Mouse (Mus musculus) MN1 (cell line): ENCODE data around the gene Slc25a47.

Experiments
- DNase-seq: peaks from one replicate; pipeline ENCODE4 v3.0.0-alpha.2; 2016; ENCODE audit warnings: low spot score

Slc25a47 gene

DNA sequence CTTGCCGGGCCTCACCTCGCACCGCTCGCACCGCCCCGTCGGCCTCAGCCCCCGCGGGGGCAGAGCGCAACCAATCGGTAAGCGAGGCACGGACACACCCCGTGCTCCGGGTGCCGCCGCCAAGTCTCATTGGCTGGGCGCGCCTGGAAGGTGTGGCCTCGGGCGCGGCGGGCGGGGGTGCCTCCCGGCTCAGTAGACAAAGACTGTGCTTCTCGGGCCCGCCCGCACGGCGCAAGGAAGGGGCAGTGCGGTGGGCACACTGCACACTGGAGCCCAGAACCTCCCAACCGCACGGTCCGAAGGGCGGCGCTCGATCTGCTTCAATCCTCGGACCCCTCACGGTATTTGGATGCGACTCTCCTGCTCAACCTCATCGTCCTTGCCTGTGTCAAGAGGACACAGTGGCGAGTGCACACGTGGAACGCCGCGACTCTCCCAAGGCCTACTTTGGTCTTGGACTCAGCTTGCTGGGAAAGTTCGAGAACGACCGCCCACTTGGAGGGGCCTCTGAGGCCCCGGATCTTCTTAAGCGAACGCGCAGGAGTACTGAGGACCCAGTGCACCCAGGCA lies at the start of gene Slc25a47, which contains the start of gene Slc25a29:
TSS of gene Slc25a47 (plus strand) at position 207 of the 570 bp plus-strand sequence.
TSS of gene Slc25a29 (minus strand) at position 44 of the 570 bp plus-strand sequence.
- peak; percentile 90 for DNase-seq

DNA sequence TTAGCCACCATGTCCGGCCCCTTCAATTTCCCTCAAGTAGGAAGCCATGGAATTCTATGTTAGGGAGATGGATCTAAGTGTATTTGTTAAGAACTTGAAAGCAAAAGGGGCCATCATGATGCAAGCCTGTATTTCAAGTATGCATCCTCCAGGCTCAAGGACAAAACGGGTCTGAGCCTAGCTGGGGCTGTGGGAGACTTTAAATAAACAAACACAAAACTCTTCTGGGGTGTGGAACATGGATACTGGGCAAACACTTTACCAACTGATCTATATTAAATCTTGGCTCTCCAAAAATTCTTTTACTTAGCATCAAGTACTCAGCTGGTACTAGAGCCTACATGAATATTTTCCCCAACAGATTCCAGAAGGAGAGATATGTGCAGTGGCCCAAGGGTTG lies 48.5 kb upstream of the Slc25a47 start:
- DNase-seq, result no peak

DNA sequence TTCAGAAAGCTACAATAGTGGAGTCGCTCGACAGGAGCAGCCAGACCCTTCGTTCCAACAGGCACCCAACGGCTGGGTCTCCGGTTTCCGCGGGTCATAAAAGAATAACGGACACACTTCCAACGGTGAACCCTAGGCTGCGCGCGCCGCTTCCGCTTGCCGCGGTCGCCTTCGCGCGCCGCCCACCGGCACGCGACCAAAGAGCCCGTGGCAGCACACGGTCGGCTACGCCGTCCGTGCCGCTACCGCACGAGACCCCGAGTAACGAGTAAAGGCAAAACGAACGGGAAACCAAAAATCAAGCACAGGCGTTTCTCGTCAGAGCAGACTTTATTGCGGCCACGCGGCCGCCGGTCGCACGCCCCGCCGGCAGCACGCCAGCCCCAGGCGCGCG lies 43.7 kb upstream of the Slc25a47 start:
- DNase-seq, result peak; percentile 76

DNA sequence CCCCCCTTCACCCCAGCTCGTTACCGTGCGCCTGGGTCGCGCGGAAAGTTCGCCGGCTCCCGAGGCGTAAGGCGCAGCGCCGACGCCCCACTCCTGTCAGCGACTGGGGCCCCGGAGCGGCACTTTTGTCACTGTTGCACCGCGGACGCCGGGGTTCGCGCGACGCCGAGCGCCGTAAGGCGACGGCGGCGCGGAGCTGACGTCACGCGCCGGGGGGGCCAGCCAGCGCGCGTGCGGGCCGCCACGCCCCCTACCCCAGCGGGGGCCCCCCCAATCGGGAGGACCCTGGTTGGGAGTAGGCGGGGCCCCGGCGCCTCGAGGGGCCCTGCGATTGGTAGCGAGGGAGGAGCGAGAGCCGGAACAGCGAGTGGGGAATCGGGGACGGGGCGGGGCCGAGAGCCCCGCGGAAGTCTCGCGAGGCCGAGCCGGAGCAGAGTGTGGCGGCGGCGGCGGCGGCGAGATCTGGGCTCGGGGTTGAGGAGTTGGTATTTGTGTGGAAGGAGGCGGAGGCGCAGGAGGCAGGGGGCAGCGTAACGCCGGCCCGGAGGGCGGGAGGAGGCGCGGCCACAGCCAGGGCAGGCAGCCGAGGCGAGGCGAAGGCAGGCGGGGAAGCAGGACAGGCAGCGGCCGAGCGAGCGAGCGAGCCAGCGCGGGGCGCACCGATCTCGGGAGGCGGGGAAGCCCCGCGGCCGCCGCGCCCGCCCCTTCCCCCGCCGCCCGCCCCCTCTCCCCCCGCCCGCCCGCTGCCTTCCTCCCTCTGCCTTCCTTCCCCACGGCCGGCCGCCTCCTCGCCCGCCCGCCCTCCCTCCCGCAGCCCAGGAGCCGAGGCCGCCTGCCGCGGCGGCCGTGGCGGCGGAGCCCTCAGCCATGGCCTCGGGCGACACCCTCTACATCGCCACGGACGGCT lies 43.0 kb upstream of the Slc25a47 start, which contains the start of gene Yy1:
TSS of gene Yy1 (plus strand) at position 428 of the 907 bp plus-strand sequence.
- peak; percentile 96 for DNase-seq

DNA sequence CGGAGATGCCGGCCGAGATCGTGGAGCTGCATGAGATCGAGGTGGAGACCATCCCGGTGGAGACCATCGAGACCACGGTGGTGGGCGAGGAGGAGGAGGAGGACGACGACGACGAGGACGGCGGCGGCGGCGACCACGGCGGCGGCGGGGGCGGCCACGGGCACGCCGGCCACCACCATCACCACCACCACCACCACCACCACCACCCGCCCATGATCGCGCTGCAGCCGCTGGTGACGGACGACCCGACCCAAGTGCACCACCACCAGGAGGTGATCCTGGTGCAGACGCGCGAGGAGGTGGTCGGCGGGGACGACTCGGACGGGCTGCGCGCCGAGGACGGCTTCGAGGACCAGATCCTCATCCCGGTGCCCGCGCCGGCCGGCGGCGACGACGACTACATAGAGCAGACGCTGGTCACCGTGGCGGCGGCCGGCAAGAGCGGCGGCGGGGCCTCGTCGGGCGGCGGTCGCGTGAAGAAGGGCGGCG lies 42.3 kb upstream of the Slc25a47 start:
- no peak for DNase-seq

DNA sequence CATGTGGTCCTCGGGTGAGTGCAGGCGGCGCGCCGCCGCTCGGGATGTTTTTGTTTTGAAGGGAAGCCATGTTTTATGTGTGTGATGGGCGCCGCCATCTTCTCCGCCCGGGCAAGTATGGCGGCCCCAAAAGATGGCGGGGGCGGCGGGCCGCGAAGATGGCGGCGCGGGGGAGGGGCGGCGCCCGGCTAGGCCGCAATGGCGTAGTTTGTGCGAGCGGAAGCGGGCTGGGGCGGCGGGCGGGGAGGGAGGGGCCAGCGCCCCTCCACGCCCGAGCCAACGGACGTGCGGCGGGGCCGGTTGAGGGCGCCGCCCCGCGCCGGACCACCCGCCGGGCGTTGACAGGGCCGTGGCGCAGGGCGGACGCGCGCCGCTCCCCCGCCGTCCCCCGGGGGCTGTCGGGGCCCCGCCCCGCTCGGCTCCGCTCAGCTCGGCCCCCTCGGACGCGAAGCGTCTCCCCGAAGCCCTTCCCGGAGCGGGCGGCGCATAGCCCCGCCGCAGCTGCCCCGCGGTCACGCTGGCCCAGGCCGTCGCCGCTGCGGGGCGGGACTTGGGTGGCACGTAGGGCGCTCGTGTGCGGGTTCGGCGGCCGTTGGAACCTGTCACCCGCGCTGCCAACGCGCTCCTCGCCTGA lies 41.7 kb upstream of the Slc25a47 start:
- DNase-seq, result peak; percentile 73

DNA sequence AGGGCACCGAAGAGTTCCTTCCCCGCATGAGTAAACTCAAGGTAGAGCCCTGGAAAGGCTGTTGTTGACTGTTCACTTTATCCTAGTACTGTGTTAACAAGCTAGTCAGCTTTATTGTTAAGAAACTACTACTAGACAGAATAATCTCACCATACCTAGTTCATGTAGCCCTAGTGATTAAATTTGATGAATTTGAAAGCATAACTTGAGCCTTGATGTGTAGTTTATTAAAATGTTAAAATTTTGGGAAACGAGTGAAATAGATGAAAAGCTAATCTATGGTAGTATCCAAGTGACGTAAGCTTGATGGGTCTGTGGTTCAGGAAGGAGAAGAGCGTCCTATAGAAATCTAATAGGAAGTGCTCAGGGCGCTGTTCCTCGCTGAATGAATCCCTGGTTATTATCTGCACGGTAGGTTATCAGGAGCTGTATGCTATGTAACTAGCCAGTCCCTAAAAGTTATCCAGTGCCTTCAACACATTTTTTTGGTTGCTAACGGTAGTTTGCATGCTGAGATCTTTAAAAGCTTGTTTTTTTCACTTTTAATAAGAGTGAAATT lies 40.8 kb upstream of the Slc25a47 start:
- DNase-seq, result no peak

DNA sequence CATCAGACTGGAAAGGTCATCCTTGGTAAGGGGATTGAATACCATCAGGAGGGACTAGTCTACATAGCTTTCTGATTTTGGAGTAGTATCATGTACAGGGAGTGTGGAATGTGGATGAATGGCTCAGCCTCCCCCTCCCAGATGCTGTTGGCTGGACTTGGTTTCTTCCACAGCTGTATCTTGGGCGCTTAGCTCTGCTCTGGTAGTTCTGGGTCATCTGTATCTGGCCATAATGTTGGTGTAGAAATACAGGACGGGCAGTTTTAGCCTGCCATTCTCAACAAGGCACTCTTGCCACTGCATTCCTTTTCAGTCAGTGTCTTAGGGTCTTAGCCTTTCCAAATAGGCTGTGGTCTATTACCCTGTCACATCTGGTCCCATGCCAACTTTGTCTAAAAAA lies 34.2 kb upstream of the Slc25a47 start:
- DNase-seq, result no peak

DNA sequence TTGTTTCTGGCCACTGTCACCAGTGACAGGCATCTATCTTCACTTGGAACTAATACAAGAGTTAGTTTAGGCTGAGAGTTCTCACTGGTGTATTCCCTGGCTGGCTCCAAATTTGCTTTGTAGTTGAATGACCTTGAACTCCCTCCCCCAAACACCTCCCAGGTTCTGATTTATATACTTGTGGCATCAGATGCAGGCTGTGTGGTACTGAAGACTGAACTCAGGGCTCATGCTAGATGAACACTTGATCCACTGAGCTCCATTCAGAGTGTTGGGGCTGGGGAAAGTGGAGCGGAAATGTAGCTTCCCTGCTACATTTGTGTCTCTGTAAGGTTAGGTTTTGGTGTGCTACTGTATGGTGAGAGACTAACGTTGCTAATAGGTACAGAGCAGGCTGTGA lies 31.5 kb upstream of the Slc25a47 start:
- no peak for DNase-seq

DNA sequence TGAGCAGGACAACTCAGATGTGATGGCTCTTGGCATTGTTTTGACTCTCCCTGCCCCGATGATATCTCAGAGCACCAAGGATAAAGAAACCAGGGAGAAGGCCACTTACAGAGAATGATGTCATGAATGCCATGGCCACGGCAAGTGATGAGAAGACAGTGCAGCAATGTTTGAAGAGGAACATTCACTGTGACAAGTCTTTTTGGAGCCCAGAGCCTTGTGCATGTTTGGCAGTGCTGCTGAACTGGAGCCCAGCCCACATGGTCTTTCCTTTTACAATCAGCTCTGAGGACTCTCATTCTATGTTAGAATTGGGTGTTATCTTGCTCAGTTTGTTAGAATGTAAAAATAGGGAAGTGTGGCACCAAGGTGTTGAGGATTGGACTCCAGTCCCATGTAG lies 27.4 kb upstream of the Slc25a47 start:
- no peak for DNase-seq

DNA sequence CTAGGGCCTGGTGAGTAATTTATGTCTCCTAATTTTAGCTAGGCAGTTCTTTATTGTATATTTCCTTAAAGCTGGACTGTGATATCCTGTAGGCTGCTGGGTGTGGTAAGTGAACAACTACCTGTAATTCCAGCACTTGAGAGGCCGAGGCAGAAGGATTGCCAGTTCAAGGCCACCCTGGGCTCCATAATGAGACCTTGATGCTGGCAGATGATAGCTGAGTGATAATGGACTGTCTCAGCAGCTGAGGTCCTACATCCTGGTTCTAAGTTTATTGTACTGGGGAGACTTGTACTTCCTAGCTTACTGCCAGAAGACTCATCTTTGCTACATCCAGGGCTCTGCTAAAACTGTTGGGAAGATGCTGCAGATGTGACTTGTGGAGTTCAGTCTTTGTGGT lies 26.1 kb upstream of the Slc25a47 start:
- DNase-seq, result no peak

DNA sequence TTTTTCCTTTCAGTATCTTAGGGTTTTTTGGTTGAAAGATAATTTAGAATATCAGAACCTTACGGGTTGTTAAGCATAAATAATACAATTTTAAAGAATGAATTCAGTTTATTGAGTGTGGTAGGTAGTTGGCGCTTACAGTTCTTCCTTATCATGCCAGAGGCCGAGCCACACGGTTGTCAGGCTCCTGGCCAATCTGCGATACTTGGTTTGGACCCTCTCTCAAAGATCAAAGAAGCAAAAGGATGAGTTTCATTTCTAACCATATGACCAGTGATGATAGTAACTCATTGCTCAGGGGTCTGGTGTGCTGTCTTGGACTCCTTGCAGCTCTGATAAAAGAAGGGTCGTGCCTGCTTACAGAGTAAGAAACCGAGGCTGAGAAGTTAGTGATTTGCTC lies 25.5 kb upstream of the Slc25a47 start:
- DNase-seq, result no peak

DNA sequence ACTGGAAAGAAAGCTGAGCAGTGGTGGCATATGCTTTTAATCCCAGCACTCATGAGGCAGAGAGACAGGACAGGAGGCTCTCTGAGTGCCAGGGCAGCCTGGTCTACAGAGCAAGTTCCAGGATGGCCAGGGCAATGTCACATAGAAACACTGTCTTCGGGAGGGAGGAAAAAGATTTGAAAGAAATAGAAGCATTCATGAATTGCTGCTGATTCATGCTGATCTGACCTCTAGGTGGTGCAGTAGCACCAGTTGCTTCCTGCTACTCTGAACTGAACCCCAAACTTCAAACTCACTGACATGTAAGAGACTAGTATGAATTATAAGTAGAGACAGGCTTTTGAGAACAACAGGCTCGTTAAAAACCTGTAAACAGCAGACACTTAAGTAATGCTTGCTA lies 24.7 kb upstream of the Slc25a47 start:
- DNase-seq, result no peak

DNA sequence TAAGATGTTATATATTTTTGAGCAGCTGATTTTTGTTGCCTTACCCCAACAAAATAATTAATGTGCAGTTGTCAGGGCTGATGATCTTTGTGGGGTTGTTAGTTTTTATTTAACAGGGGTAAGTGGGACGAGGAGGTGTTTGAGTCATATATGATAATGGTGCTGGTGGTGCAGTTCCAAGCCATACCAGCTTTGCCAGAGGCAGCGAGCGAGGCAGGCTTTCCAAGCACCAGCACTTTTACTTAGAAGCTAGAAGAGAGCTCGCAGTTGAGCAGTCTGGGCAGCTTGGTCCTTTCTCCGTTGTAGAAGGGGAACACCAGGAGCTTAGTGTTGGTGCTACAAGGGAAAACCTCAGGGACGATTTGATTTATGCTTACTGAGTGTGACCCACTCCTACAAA lies 23.4 kb upstream of the Slc25a47 start:
- no peak for DNase-seq

DNA sequence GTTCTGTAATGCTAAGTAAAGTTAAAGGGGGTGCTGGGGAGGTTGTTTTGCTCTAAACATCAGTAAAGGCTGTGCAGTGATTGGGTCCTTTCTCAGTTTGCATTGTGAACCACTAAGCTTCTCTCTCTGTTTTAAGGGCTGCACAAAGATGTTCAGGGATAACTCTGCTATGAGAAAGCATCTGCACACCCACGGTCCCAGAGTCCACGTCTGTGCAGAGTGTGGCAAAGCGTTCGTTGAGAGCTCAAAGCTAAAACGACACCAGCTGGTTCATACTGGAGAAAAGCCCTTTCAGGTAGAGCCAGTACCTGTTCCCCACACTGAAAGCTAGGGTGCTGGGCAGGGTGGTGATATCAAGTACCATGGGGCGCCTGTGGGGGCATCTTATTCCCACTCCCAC lies 21.4 kb upstream of the Slc25a47 start:
- no peak for DNase-seq

DNA sequence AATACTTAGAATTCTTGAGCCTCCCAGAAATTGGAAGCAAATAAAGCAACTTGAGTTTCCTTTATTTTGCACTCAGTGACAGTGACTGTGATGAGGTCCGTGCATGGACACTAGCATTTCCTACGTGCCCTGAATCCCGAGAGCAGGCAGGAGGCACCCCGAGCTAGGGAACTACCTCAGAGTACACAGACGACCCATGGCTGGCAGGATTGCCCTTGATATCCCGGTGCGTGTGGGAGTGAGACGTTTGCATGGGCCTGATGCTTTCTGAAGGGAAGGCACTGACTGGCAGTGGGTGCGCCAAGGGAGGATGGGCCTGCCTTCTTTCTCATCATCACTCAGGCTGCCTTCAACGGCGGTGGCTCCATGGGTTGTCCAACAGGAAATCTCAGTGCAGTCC lies 19.3 kb upstream of the Slc25a47 start:
- no peak for DNase-seq

DNA sequence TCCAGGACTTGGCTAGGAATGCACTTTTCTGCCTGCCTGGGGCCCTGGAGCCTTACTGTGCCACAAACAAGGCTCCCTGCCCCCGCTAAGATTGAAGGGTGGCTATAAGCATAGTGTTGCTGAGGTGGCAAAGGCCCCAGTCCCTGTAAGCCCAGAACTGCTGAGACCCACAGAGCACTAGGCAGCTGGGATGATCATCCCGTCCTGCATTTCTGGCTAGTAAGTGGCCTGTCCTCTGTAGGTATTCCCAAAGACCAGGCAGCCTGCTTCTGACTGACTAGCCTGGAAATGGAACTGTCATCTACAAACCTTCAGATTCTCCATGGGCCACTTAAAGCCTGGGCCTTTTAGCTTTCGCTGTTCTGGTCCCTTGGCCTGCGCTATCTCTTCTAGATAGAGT lies 15.4 kb upstream of the Slc25a47 start:
- DNase-seq, result no peak

DNA sequence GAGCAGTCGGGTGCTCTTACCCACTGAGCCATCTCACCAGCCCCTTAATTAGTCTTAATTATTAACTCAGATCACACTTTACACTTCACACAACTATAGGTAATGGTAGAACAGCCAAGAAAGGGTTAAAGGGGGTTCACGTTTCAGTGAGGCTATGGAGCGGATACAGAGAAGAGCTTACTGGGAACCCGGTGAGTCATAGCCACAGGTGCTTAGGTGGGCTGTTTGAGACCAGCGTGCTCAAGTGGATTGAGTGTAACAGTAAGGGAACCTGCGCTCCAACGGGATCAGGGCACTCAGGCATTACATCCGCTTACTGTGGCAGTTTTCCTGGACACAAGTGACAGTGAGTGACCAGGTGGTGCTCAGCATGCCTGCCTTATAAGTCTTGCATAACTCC lies 12.8 kb upstream of the Slc25a47 start:
- no peak for DNase-seq

DNA sequence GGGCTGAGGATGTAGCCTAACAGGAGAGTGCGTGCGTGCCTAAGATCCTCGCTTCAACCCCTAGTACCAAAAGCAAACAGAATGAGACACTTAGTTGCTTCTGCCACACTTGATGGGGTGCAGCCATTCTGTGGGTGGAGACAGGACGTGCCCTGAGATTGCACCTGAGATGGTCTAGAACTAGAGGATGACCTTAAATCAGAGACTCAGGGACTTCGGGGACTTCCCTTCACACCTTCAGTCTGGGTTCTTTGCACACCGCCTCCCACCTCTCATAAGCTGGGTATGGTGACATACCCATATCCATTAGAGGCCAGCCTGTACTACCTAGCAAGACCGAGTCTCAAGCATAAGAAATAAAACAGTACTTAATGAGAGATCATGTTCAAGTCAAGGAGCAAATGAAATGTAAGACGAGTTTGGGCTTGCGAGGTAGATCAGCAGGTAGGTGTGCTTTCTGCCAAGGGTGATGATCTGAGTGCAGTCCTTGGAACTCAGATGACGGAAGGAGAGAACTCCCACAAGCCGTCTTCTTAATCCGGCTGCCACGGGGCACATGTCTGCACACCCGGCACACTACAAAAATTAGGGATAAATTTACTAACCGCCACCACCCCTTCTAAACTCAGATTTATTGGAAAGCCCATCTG lies 11.5 kb upstream of the Slc25a47 start:
- DNase-seq, result no peak

DNA sequence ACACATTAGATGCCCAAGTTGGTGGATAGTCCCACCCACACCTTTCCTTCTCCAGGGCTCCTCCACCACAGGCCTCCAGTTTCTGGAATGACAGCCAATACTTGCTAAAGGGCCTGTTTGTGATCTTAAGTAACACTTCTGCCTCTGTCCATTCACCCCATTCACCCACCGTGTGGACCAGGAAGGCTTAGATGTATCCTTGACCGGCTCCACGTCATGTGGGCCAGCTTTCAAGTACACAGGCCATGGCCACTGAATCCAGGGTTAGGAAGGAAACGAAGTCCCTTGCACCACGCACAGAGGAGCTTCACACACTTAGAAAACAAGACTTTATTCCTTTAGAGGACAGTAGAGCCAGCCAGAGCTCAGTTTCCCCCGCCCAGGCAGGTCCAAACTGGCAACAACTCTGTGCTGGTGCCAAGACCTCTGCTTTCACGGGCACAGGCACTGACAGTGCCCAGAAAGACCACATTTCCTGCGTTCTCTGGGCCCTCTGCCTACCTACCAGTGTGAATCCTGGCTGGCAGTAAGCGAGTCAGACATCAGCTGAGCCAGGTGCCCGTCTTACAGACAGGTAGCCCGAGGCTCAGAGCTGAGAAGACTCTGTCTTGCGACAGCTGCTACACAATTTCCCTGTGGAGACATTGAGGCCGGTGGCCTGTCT lies 10.2 kb upstream of the Slc25a47 start:
- no peak for DNase-seq

DNA sequence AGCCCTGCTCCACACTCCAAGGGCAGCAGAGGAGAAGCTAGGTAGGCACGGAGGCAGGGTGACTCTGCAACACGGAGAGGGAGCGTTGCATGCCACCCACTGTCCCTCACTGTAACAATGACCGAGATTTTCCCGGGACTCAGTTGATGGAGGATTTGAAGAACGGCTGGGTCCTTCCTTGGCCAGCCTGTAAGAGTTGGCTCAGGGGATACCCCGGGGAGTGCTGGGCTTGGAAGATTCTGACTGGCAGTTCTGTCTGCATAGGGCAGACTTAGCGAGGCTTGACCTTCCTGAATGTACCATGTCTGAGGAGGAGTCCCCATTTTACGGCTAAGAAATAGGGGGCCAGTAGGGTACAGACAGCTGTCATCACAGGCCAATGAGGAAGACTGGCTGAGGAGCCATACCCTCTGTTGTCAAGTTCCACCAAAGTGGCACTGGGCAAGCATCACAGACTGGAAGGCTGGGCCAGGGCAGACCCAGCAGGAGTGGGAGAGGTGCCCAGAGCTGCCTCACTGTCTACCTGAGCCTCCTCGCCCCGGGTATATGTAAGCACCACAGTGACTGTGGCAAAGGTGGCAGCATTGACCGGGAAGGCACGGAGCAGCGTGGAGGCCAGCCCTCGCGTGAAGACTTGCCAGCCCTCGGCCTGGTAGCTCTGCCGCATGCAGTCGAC lies 9.4 kb upstream of the Slc25a47 start:
- DNase-seq, result no peak
